Mouse (Mus musculus): ENCODE measurements around the gene Kdm4b. TPM values are rescaled to one million over a fixed set of nuclear protein-coding genes. Genes with fewer than 3 reads are reported as not detected.

The Kdm4b gene
- total RNA-seq (2012; rRNA removed) (9.1 and 12.5 TPM in 2 replicates), polyA plus RNA-seq (2012; ENCODE audit: insufficient read depth in 1 of 2, insufficient read length in 2 of 2, low read depth in 1 of 2, low replicate concordance in 2 of 2, missing spikeins in 1 of 2) (10 to 100 TPM in 1 of 2 experiments, not detected in 1; 27.5 TPM)

- peaks cover 2 to 14% of the 10 kb centered on the region in 2 experiments for H3K4me1 ChIP-seq (ENCODE audit: control insufficient read depth in 1 of 2, insufficient read depth in 2 of 2, low read length in 2 of 2)
- H3K27ac ChIP-seq (ENCODE audit: control insufficient read depth, low read depth, low read length), result peak within 1 kb of the TSS; percentile 81
- DNase-seq (ENCODE audit: low read depth, low spot score), result peak; percentile 99
- TF ChIP-seq MAFK (IDR thresholded peaks at IDR 0.05; ENCODE audit: borderline replicate concordance, low read depth, low read length) (no peak), GABPA (IDR thresholded peaks at IDR 0.05; ENCODE audit: low read depth, low read length) (no peak), TAL1 (IDR thresholded peaks at IDR 0.05; ENCODE audit: low read length) (no peak), USF1 (IDR thresholded peaks at IDR 0.05; ENCODE audit: low read depth, low read length) (peak; percentile 98), MYB (IDR thresholded peaks at IDR 0.05; ENCODE audit: low read depth, low read length) (no peak), POLR2AphosphoS2 (IDR thresholded peaks at IDR 0.05; ENCODE audit: low read length) (peak; percentile 75), GATA1 (IDR thresholded peaks at IDR 0.05; ENCODE audit: low read depth, low read length) (no peak), CHD2 (IDR thresholded peaks at IDR 0.05; ENCODE audit: low read length) (peak; percentile 84), USF2 (IDR thresholded peaks at IDR 0.05; ENCODE audit: borderline replicate concordance in 1 of 2, insufficient read depth in 1 of 2, low read depth in 1 of 2, low read length in 2 of 2) (peak; percentile 28 to 76; a peak in 3 of 4 replicates), UBTF (IDR thresholded peaks at IDR 0.05; ENCODE audit: borderline replicate concordance, insufficient read depth, low read depth, low read length) (no peak), RAD21 (IDR thresholded peaks at IDR 0.05; ENCODE audit: low read depth, low read length) (no peak), CTCF (IDR thresholded peaks at IDR 0.05 in 2 of 3, conservative IDR thresholded peaks at IDR 0.05 in 1 of 3; ENCODE audit: control insufficient read depth in 1 of 3, insufficient read depth in 1 of 3, low read depth in 2 of 3, low read length in 3 of 3, poor library complexity in 1 of 3, severe bottlenecking in 1 of 3) (no peak), POLR2A (IDR thresholded peaks at IDR 0.05; ENCODE audit: control insufficient read depth in 1 of 2, insufficient read depth in 1 of 2, low read depth in 1 of 2, low read length in 2 of 2, poor library complexity in 1 of 2) (peak in 1 of 2 experiments; percentile 69; a peak in 1 of 4 replicates), ETS1 (IDR thresholded peaks at IDR 0.05; ENCODE audit: low read depth, low read length) (no peak; the same call in 1 of the 2 replicates), MYC (IDR thresholded peaks at IDR 0.05; ENCODE audit: low read depth, low read length) (peak; percentile 63), MEF2A (IDR thresholded peaks at IDR 0.05; ENCODE audit: extremely low read depth, insufficient replicate concordance, low read depth, low read length, poor library complexity, severe bottlenecking) (no peak), HCFC1 (IDR thresholded peaks at IDR 0.05; ENCODE audit: low read depth, low read length) (peak; percentile 75; the same call in 1 of the 2 replicates), ZMIZ1 (IDR thresholded peaks at IDR 0.05; ENCODE audit: low read depth, low read length) (peak; percentile 57; the same call in 1 of the 2 replicates), E2F4 (IDR thresholded peaks at IDR 0.05; ENCODE audit: borderline replicate concordance, low read depth, low read length) (no peak), ZKSCAN1 (IDR thresholded peaks at IDR 0.05; ENCODE audit: low read depth, low read length) (no peak), ELF1 (IDR thresholded peaks at IDR 0.05; ENCODE audit: low read depth, low read length) (peak; percentile 53), SMC3 (IDR thresholded peaks at IDR 0.05; ENCODE audit: low read depth, low read length) (no peak), SIN3A (IDR thresholded peaks at IDR 0.05; ENCODE audit: low read length) (no peak; the same call in 1 of the 2 replicates), CHD1 (IDR thresholded peaks at IDR 0.05; ENCODE audit: low read depth, low read length) (no peak; the same call in 1 of the 2 replicates), MXI1 (IDR thresholded peaks at IDR 0.05; ENCODE audit: low read depth, low read length) (peak; percentile 84), KAT2A (conservative IDR thresholded peaks at IDR 0.05; ENCODE audit: low read depth, low read length) (no peak; the same call in 1 of the 2 replicates), TCF12 (IDR thresholded peaks at IDR 0.05; ENCODE audit: low read depth, low read length) (0 out of 2 replicates have a peak, but pooled peaks have one; percentile 15), ZNF384 (IDR thresholded peaks at IDR 0.05; ENCODE audit: low read depth, low read length) (no peak), MAZ (IDR thresholded peaks at IDR 0.05; ENCODE audit: low read depth, low read length) (peak; percentile 82; the same call in 1 of the 2 replicates), NRF1 (IDR thresholded peaks at IDR 0.05; ENCODE audit: insufficient read depth, low read depth, low read length, poor library complexity, severe bottlenecking) (peak; percentile 51; the same call in 1 of the 2 replicates), RCOR1 (IDR thresholded peaks at IDR 0.05; ENCODE audit: low read depth, low read length) (peak; percentile 3), POLR2AphosphoS5 (IDR thresholded peaks at IDR 0.05; ENCODE audit: borderline replicate concordance, low read depth, low read length) (no peak), TBP (IDR thresholded peaks at IDR 0.05; ENCODE audit: low read depth, low read length) (peak; percentile 41; the same call in 1 of the 2 replicates), BHLHE40 (IDR thresholded peaks at IDR 0.05; ENCODE audit: borderline replicate concordance, low read depth, low read length) (peak; percentile 100)
Measured at GRCm38 (mm10) chr17:56325450-56326152, at the start of gene Kdm4b. Kdm4b (plus strand) TSS chr17:56326062.

More at GRCm38 (mm10) chr17:56325450-56326152, at the start of gene Kdm4b:
- H3K9me3 ChIP-seq (replicated peaks; ENCODE audit: insufficient read depth, low read length), result no peaks in the 10 kb centered on the region
- no peaks in the 10 kb centered on the region for H3K27me3 ChIP-seq (ENCODE audit: control insufficient read depth in 1 of 2, insufficient read depth in 2 of 2, low read length in 2 of 2)
- peaks cover 0 to 13% of the 10 kb centered on the region in 2 experiments; a peak in 3 of 4 replicates for H3K36me3 ChIP-seq (ENCODE audit: control insufficient read depth in 1 of 2, insufficient read depth in 2 of 2, low read length in 2 of 2)
- peak within 1 kb of the TSS; percentile 85 for H3K9ac ChIP-seq (ENCODE audit: control insufficient read depth, low read depth, low read length, poor library complexity, severe bottlenecking)
- peaks cover 14% of the 10 kb centered on the region for H3K79me2 ChIP-seq (ENCODE audit: control insufficient read depth, insufficient read depth, low read length, poor library complexity)
- peak within 1 kb of the TSS; percentile 67 to 84 for H3K4me3 ChIP-seq (ENCODE audit: control insufficient read depth in 1 of 2, insufficient read depth in 1 of 2, low read depth in 2 of 2, low read length in 2 of 2)

Measured in MEL (cell line).